Mouse (Mus musculus) ZHBTc4 (cell line): ENCODE results near the gene Gipc2.
"Not testable (repeated sequence)": the region's sequence is repeated elsewhere in the genome, so short reads cannot be mapped to it uniquely, and the experiment has no call there.

ENCODE experiments used
- DNase-seq: peaks from one replicate; pipeline ENCODE4 v3.0.0-alpha.2; 2011; ENCODE audit warnings: low read depth, low spot score

Gipc2 gene

DNA sequence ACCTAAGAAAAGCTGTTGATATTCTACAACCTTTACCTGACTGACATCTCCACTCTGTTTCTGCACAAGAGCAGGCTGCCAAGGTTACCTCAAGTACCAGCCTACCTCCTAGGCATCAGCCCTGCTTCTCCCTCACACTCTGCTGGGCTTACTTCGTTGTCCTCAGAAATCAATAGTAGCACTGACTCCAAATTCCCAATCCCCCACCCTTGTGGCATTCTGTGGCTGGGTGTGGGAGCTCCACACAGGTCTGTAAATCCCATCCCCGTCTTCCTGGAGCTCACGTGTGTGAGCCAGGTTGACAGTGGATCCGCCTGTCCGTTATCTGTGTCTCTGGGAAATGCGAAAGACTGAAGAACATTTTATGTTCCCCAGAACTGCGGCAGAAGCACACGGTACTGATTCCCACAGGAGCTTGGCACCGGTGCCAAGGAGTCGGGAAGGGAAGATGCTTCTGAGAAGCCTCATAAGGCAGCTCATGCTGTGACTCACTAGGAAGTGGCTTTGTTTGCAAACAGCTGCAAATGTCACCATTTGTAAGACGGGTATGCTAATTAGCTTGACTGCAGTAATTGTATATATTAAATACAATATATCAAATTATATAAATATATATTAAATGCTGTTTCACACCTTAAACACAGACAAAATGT lies 10.6 kb downstream of the Gipc2 start:
- no peak for DNase-seq

DNA sequence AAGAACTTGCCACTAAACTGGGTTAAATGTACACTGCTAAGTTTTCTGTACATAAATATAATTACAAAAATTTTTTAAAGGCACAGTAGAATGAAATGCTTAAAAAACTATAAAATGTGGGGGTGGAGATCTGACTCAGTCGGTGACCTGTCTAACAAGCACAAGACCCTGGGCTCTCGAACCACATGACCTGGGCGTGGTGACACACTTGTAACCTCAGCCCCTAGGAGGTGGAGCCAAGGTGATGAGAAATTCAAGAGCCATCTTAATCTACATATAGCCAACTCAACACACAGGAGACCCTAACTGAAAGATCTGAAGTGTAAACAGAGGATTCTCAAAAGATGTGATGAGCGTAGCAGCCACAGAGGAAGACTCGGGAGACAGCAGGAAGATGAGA lies 11.9 kb downstream of the Gipc2 start:
- no peak for DNase-seq

DNA sequence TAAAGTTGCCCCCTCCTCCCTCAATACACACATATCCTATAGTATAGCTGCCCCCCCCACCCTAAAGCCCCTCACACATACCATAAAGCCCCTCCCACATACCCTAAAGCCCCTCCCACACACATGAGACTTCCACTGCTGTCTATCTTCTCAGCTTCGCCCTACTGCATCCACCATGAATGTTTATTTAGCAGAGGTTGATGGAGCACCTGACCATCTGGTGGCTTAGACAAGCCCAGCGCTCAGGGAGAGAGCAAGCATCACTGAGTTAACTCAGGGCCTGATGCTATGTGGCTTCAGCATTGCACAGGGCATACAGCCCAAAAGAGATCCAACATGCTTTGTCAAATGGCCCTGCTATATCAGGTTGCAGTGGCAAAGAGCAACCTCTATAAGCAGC lies 12.9 kb downstream of the Gipc2 start:
- DNase-seq, result no peak

DNA sequence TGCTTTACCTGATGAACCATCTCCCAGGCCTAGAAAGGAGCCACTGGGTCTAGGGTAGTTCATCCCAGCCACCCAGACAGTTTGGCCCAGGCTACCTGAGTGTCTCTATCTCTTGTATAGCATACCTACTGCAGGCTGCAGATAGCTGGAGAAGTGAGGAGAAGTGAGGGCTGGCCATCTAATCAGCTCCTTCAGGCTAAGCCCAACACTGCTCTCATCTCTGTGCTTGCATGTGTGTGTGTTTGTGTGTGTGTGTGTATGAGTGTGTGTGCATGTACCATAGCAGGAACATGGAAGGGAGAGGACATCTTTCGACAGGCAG lies 13.6 kb downstream of the Gipc2 start:
- no peak for DNase-seq

DNA sequence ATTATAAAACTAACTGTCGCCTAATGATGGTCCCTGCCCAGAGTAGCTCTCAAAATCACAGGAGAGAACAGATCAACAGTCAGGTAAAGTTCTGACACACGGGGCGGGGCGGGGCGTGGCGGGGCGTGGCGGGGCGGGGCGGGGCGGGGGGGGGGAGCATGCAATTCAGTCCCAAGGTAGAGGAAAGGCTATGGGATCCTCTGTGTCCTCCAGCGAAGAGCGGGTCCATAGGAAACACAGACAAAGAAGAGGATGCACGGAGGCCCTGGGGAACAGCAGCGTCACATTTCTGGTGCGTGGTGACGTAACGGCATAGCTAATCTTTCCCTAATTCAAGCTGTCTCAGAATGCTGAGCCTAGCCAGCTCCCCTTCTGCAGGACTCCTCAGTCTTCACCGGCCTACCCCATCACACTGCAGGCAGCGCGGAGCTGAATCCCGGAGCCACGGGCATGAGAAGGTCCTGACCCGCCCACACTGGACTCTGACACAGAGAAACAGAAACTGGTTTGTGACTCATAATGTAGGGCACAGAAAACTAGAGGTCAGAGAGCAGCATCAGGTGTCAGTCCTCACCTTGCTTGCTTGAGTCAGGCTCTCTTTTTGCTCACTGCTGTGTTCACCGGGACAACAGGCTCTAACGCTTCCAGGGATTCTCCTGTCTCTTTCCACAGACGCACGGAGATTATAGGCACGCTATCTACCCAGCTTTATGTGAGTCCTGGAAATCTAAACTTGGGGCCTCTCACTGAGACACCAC lies 14.1 kb downstream of the Gipc2 start:
- DNase-seq, result no peak

DNA sequence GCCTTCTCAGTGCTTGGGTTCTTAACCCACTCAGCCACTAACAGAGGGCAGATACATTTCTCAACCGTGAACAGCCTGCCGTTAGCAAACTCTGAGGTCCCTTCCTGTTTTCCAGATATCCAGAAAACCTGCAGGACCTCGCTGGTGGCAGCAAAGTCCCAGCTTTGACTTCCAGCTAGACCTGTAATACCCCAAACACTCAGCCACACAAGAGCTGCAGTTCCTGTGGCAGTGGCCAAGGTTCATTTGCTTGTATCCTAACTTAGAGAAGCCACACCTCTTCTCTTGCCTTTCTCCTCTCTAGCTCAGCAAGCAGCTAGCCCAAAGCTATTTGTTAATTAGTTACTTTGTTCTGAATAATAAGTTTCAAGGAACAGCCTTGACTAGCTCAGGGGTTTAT lies 16.2 kb downstream of the Gipc2 start:
- no peak for DNase-seq

DNA sequence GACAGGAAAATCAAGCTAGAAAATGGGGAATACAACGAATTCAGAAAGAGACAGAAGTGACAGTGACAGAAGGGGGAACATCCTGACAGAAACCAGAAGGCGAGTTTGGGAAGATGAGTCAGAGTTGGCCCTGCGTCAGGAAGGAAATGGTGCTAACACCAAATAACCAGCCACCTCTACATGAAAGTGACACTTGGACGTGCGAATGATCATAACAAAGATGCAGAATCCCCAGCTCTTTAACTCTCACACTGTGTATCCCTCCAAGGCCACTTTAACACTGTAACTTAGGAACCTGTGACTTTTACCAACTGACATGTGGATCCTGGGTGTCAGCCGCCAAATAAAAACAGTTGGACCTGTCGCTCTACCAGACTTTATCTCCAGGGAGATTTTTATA lies 16.6 kb downstream of the Gipc2 start:
- no peak for DNase-seq

DNA sequence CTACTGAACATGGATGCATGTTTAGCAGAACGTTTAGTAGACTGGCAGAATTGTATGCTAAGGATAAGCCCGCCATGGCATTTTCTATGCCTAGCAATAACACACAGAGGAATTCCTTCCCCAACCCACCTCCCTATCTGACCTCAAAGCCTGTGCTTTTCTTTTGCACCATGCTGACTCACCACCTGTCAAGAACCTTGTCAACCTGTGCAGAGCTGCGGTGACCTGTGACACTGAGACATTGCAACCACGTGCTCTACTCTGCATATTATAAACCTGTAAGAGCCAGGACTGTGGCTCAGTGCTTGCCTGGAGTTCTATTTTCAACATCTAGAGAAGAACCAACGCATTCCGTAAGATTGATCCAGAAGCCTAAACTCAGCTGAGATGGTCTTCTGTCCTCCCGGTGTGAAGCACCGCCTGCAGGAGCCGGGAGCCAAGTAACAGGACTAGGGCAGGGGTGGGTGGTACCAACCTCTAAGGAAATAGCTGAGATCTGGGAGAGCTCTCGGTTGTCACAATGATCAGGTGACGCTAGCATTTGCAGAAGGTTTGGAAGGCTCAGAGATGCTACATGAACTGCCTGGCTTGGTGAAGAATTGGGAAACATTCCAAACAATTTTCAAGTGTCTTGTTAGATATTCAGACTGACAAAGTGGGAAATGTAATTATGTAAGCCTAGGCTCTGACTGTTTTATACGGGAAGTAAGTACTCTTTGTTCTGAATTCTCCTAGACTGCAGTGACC lies 18.8 kb downstream of the Gipc2 start:
- DNase-seq, result no peak

DNA sequence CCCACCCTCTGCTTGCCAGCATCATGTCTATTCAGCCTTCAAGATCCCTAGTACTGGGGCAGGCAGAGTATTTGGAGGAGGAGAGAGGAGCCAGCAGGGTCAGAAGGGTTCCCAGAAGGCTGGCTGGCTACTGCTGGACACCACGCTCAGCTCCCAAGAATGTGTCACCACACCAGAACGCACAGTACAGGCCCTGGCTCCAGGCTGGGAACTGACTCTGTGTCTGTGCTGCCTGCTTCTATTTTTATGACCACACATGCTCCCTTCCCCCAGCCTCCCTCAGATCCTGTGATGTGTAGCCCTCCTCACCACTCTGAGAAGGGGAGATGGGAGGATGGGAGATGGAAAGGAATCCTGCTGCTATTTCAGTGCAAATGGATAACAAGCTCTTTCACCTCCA lies 20.8 kb downstream of the Gipc2 start:
- no peak for DNase-seq

DNA sequence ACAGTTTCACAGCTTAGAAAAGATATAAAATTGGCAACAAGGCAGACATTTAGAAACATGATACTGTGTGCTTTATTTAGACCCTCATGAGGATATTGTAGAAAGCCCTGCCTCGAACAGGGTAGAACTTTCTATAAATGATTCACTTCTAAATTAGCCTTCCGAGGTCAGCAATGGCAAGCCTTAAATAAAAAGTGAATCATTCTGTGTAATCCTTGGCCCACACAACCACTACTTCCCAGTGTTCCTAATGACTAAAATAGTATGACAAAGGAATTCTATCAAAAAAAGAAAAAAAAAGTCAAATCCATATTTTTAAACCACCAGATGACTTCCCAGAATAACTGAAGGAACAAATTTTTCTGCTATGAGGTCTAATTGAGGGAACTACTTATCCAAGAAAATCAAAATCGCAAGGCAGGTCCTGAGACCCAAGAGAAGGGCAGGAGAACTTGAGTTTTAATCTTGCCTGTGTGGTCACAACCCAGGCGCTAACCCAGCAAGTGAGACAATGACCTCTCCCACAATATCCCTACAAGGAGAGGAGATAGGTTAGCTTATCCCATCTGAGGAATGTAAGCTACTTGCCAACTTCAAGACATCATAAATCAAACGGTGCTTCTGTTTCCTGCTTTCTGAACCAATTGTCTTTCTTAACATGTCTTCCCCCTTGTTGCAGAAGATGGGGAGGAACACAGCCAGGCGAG lies 22.9 kb downstream of the Gipc2 start:
- DNase-seq, result no peak

DNA sequence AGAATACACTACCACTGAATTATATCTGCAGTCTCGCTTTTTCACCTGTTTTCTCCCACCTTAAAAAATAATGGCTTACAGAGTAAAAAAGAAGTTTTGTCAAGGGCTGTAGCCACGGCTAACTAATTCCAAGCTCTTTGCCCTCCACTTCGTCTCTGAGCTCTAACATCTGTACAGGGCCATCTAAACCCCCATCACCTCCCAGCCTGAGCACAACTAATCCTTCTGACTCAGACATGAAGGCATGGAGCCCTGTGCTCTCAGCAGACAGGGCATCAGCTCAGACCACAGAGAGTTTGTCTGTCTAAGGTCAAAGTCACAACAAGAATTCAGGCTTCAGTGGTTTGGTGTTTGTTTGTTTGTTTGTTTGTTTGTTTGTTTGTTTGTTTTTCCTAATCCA lies 23.9 kb downstream of the Gipc2 start:
- DNase-seq, result no peak

DNA sequence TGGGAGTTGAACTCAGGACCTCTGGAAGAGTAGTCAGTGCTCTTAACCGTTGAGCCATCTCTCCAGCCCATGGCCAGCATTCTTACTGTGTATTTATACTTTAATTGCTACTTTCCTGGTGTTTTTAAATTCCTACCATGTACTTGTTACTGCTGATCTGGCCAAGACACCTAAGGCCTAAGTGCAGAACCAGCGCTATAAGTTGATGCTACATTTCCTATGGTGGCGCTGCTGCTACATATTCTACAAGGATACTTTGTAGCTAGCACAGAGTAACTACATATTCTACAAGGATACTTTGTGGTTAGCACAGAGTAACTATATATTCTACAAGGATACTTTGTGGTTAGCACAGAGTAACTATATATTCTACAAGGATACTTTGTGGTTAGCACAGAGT lies 26.7 kb downstream of the Gipc2 start:
- DNase-seq, result not testable (repeated sequence)

DNA sequence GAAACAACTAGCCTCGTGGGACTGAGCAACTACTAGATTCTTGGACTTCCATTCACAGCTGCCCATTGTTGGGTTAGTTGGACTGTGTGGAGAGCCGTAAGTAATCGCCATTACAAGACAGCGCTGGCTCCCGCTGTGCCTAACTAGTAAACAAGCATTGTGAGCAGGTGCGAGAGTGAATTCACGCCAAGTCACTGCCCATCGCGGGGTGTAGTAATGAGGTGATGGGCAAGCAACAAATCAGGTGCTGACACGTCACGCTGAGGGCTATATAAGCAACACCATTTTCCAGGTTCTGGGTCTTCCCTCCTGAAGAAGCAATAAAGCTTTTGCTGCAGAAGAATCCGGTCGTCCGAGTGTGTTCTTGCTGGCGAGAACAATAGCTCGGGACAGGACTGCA lies 29.9 kb downstream of the Gipc2 start:
- DNase-seq, result peak; percentile 25

DNA sequence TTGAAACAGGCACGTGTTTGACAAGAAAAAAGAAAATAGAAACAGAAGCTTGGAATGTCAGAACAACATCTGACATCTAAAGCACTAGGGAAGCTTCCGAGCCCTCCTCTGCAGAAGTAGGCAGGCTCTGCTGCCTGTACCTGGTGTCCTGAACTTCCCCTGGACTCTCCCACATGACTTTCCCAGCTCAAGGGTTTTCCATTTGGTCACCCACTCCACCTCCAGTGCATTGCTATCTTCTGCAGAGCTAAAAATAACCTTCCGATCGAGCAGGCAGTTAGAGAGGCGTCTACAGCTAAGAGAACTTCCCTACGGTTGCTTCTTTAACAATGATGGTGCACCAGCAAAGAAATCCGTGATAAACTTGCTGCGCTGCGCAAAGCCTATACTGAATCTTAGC lies 32.4 kb downstream of the Gipc2 start:
- DNase-seq, result no peak

DNA sequence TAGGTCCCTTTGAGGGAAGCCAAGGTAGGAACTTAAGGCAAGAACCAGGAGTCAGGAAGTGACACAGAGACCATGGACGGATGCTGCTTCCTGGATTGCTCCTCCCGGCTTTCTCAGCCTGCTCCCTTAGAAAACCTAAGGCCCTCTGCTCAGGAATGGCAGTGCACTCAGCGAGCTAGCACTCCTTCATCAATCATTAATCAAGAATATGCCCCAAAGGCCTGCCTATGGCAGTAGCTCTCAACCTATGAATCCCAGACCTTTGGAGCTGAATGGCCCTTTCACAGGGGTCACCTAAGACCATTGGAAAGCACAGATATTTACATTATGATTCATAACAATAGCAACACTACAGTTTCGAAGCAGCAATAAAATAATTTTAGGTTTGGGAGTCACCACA lies 35.1 kb downstream of the Gipc2 start:
- no peak for DNase-seq

DNA sequence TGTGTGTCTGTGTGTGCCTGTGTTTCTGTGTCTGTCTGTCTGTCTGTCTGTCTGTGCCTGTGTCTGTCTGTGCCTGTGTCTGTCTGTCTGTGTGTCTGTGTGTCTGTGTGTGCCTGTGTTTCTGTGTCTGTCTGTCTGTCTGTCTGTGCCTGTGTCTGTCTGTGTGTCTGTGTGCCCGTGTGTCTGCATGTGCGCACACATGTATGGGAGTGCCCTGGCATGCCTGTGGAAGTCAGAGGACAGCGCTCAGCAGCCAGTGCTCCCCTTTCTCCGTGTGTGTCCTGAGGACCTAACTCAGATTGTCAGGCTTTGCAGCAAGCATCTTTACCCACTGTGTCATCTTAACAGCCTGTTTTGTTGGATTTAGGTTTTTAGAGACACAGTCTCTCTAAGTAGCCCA lies 36.6 kb downstream of the Gipc2 start:
- DNase-seq, result not testable (repeated sequence)

DNA sequence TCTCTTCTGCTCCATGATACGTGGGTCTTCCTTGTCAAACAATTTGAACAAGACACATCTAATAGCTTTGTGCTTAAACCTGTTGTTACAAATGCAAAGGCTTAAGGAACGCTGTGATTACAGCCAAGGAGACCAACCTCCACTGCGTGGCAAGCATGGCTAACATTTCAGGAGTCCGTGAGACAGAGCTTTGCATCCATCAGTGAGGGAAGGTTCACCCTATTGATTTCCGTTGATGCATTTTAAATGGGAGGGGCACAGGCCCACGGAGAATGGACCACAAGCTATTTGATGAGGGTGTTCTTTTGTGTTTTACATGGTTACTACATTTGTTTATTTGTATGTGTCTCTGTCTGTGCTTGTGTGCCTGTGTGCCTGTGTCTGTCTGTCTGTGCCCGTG lies 37.4 kb downstream of the Gipc2 start:
- no peak for DNase-seq

DNA sequence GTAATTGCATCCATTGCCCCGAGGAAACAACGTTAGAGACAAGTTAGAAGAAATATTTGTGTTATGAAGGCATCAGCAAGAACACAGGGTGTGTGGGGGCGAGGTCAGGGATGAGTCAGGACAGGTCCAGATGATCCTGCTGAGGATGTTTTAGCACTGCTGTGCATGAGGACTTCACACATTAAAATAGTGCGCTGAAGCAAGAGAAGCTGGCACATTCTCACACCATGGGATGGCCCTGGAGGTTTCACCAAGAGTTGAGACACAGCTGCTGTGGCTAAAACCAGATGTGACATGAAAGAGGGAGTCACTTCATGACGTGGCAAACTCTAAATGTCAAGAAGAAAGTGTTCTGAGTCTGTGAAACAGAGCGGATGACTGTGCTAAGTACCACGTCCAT lies 38.9 kb downstream of the Gipc2 start:
- DNase-seq, result no peak

DNA sequence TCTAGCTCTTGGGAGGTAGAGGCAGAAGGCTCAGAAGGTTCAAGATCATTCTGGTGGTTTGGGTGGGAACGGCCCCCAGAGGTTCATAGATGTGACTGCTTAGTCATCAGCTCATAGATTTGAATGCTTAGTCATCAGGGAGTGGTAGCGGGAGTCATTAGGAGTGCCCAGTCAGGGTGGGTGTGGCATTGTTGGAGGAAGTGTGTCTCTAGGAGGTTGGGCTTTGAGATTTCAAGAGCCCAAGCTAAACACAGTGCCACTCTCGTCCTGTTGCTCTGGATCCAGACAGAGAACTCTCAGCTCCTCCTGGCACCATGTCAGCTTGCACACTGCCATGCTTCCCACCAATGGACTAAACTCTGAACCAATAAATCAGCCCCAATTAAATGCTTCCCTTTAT lies 43.3 kb downstream of the Gipc2 start:
- DNase-seq, result peak; percentile 31

DNA sequence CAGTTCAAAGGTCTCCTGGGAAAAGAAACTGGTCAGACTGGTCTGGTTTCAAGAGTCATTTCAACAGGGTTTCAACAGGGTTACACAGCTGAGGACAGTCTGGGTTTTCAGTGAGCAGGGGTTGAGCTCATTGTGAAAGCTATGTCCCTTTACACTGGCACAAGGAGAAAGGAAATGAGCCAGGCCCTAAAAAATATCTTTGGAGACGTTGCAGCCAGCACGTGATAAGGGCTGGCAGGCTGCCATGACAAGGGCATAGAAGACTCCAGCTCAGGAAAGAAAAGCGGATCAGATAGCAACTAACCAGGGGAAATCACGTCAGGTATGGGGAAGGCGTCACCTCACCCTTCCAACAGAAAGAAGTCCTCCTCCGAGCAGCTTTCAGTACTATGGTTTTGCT lies 43.9 kb downstream of the Gipc2 start:
- DNase-seq, result no peak

DNA sequence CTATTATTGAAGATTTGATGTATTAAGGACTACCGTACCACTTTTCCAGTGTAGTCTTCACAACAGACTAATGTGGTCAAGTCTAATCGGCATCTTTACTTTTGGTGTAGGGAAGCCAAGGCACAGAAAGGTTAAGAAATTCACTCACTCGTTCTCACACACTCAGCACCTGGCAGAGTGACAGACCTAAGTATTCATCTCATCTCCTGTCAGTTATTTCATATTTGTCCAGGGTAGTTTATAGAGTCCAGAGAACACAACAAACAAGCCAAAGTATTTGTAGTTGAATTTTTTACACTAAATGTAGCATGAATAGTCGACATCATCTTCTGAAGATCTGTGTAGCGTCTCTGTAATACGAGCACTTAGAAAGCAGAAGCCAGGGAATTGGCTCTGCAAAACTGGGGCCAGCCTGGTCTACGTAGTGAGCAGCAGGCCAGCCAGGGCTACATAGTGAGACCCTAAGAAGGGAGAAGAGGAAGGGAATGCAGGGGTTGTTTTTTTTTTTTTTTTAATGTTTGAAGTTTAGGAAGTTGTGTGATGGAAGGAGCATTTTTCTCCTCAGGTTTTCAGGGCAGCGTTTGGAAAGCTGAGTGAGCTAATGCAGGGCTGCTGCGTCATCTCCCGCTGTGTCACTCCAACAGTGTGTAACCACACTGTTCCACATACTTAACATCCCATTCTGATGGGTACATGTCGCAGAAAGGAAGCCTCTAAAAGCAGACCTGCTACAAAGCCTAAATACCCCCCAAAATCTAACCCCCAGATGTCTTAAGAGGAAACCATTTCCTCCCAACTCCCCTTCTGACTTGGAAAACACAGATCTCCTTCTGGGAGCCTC lies 44.6 kb downstream of the Gipc2 start:
- DNase-seq, result no peak

DNA sequence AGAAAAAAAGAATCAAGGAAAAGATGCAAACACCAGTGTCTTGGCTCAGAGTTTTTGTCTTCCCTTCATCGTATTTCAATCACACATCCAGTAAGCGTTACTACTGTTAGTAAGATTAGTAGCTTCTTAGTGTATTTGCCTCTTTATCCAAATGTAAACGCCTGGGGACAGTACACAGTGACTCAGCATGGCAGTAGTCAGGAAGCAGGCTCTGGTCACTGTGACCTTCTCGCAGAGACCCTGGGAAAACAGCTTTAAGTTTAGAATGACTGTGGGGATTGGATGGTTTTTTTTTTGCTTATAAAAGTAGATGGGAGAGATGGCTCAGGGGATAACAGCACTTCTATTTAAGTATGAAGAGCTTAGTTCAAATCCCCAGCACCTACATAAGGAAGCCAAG lies 46.0 kb downstream of the Gipc2 start:
- no peak for DNase-seq
